Mouse (Mus musculus): ENCODE measurements around the gene Katnal1. TPM values are rescaled to one million over a fixed set of nuclear protein-coding genes. Genes with fewer than 3 reads are reported as not detected.
A peak's percentile ranks its signal among the peaks of the same experiment; 100 is the strongest.

Gene Katnal1
- total and polyA plus RNA-seq, 2 experiments from 2014 or later, result 28.1 to 33.7 TPM

DNA sequence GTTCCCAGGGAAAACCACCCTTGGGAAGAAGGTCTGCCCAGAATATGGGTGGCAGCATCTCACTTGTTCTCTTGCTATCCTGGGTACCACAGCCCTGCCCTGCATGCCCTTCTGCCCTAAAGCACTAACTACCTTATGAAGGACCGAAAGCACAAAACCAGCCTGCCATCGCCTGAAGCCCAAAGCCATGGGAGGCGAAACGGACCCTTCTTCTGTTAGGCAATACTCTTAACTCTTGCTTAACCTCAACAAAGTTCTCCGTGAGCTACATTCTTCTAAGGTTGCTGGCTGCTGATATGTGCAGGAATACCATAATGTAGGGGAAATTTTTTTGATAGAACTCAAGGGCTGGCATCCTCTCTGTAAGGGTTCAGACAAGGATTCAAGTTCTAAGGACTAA lies 6.3 kb downstream of the Katnal1 start:
- 84% methylated on average over 5 of the region's 5 CpGs for WGBS
- Histone ChIP-seq H3K27me3 (ENCODE audit: insufficient read depth, low read length) (no peaks in the 10 kb centered on the region), H3K36me3 (ENCODE audit: insufficient read depth, low read length) (peaks cover 13% of the 10 kb centered on the region), H3K9me3 (ENCODE audit: low read length) (no peaks in the 10 kb centered on the region), H3K4me2 (ENCODE audit: low read depth, low read length) (no peak overlapping the region), H3K4me1 (ENCODE audit: insufficient read depth, low read length) (no peaks in the 10 kb centered on the region), H3K4me3 (ENCODE audit: low read length) (no peak overlapping the region), H3K27ac (no peak overlapping the region), H3K9ac (replicated peaks; ENCODE audit: low read length) (no peak overlapping the region)
- TF ChIP-seq CTCF (IDR thresholded peaks at IDR 0.05; ENCODE audit: low read depth), result no peak
- no peak for ATAC-seq
- DNase-seq (ENCODE audit: low spot score), result no peak

DNA sequence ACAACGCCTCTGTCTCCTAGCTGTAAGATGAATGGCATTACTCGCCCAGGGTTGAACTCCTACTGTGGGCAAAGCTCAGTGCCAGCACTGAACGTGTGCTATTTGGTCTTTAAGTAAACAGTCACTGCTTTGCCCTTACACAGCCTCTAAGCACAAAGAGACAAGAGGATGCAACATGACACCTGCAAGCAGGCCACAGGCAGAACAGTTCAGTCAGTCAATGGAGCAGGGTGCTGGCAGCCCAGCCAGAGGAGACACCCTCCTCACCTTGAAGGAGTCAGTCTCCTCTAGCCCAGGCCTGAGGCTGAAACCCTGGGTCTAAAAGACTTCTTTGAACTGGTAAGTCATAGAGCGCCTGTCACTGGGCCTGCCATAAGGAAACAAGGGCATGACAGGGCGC lies 11.1 kb downstream of the Katnal1 start:
- no peak overlapping the region for H3K4me2 ChIP-seq (ENCODE audit: low read depth, low read length)
- no peak overlapping the region for H3K27ac ChIP-seq
- peaks cover 27% of the 10 kb centered on the region for H3K36me3 ChIP-seq (ENCODE audit: insufficient read depth, low read length)
- H3K9me3 ChIP-seq (ENCODE audit: low read length), result no peaks in the 10 kb centered on the region
- H3K4me1 ChIP-seq (ENCODE audit: insufficient read depth, low read length), result no peaks in the 10 kb centered on the region
- no peak overlapping the region for H3K9ac ChIP-seq (replicated peaks; ENCODE audit: low read length)
- H3K27me3 ChIP-seq (ENCODE audit: insufficient read depth, low read length), result no peaks in the 10 kb centered on the region
- 72% methylated on average over 5 of the region's 5 CpGs for WGBS
- no peak for TF ChIP-seq CTCF (IDR thresholded peaks at IDR 0.05; ENCODE audit: low read depth)
- H3K4me3 ChIP-seq (ENCODE audit: low read length), result no peak overlapping the region
- ATAC-seq, result no peak
- DNase-seq (ENCODE audit: low spot score), result no peak

DNA sequence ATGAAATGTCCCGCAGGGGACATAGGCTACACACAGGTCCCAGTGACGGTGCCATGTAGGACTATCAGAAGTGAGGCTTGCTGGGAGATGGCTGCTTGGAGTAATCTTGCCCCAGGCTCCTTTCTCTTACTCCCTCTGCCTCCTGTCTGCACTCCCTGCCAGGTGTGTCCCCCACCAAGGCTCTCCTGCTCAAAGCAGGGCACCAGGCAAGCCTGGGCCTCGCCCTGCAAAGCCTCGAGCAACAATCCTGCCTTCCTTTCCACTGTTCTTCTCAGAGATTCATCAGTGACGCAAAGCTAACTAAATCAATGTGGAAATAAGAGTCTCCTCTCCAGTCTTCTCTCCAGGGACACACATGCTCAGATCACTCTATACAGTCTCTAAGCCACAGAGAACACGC lies 12.3 kb downstream of the Katnal1 start:
- no peak overlapping the region for H3K27ac ChIP-seq
- no peaks in the 10 kb centered on the region for H3K27me3 ChIP-seq (ENCODE audit: insufficient read depth, low read length)
- no peak overlapping the region for H3K4me3 ChIP-seq (ENCODE audit: low read length)
- peaks cover 27% of the 10 kb centered on the region for H3K36me3 ChIP-seq (ENCODE audit: insufficient read depth, low read length)
- H3K4me1 ChIP-seq (ENCODE audit: insufficient read depth, low read length), result no peaks in the 10 kb centered on the region
- no peak for TF ChIP-seq CTCF (IDR thresholded peaks at IDR 0.05; ENCODE audit: low read depth)
- DNase-seq (ENCODE audit: low spot score) (no peak), ATAC-seq (no peak)
- 85% methylated on average over 6 of the region's 6 CpGs for WGBS
- no peak overlapping the region for H3K4me2 ChIP-seq (ENCODE audit: low read depth, low read length)
- H3K9ac ChIP-seq (replicated peaks; ENCODE audit: low read length), result no peak overlapping the region
- no peaks in the 10 kb centered on the region for H3K9me3 ChIP-seq (ENCODE audit: low read length)

DNA sequence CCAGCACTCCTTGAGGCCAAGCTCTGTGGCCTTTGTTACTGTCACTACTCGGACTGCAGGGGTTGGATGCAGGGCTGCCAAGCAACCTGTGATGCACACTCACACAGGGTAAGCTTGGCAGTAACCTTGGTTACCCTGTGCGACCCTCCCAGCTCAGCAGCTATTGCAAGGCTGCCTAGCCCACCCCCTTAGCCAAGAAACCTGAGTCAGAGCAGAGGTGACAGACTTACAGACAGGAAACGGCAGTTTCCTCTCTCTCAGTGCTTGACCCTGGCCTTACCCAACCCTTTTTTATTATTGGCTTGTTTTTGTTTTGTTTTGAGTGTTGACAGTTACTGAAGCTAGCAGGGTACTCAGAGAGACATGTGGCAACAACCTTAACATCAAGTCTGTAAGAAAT lies 16.9 kb downstream of the Katnal1 start:
- DNase-seq (ENCODE audit: low spot score) (no peak), ATAC-seq (no peak)
- H3K36me3 ChIP-seq (ENCODE audit: insufficient read depth, low read length), result peaks cover 11% of the 10 kb centered on the region; the same call in 1 of the 2 replicates
- no peaks in the 10 kb centered on the region for H3K4me1 ChIP-seq (ENCODE audit: insufficient read depth, low read length)
- no peaks in the 10 kb centered on the region for H3K9me3 ChIP-seq (ENCODE audit: low read length)
- no peak overlapping the region for H3K9ac ChIP-seq (replicated peaks; ENCODE audit: low read length)
- H3K4me2 ChIP-seq (ENCODE audit: low read depth, low read length), result no peak overlapping the region
- no peaks in the 10 kb centered on the region for H3K27me3 ChIP-seq (ENCODE audit: insufficient read depth, low read length)
- TF ChIP-seq CTCF (IDR thresholded peaks at IDR 0.05; ENCODE audit: low read depth), result no peak
- no peak overlapping the region for H3K27ac ChIP-seq
- H3K4me3 ChIP-seq (ENCODE audit: low read length), result no peak overlapping the region
- WGBS, result 46% methylated on average over 3 of the region's 3 CpGs

DNA sequence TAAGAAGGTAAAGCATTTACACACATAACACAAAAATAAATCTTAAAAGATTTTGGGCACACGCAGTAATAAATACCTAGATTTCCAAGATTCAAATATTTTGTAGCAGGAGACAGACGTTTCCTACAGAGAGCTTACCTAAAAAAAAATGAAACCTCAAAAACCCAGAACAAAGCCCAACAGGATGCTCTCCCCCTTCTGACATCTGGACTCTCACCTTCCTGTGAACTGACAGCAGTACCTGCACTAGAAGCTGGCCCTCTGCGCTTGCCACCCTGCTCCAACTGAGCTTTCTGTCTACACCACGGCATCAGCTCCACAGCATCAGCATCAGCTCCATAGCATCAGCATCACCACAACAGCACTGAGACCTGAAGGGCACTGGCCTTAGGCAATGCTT lies 19.1 kb downstream of the Katnal1 start:
- Histone ChIP-seq H3K4me1 (ENCODE audit: insufficient read depth, low read length) (no peaks in the 10 kb centered on the region), H3K27ac (no peak overlapping the region), H3K4me2 (ENCODE audit: low read depth, low read length) (no peak overlapping the region), H3K27me3 (ENCODE audit: insufficient read depth, low read length) (no peaks in the 10 kb centered on the region), H3K9me3 (ENCODE audit: low read length) (no peaks in the 10 kb centered on the region), H3K9ac (replicated peaks; ENCODE audit: low read length) (no peak overlapping the region), H3K4me3 (ENCODE audit: low read length) (no peak overlapping the region), H3K36me3 (ENCODE audit: insufficient read depth, low read length) (no peaks in the 10 kb centered on the region; the same call in 1 of the 2 replicates)
- no peak for ATAC-seq
- 94% methylated on average over 4 of the region's 4 CpGs for WGBS
- no peak for DNase-seq (ENCODE audit: low spot score)
- no peak for TF ChIP-seq CTCF (IDR thresholded peaks at IDR 0.05; ENCODE audit: low read depth)

DNA sequence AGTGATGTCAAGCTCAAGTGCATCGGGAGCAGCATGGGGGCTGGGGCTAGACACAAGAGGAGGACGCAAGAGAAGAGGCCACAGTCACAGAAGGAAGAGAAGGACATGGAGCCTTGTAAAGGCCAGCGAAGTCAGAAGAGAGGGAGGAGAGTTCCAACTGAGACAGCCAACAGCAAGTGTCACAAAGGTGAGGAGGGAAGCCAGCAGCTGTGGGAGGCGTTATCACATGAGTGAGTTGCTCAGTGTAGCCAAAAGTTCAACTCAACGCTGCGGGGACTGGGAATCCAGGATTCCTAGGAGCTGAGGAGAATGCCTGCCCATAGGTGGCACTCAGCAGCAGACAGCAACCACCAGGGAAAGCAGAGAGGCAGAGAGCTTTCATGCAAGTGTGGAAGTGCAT lies 19.7 kb downstream of the Katnal1 start:
- TF ChIP-seq CTCF (IDR thresholded peaks at IDR 0.05; ENCODE audit: low read depth), result peak; percentile 69
- no peak overlapping the region for H3K4me3 ChIP-seq (ENCODE audit: low read length)
- no peaks in the 10 kb centered on the region for H3K9me3 ChIP-seq (ENCODE audit: low read length)
- WGBS, result 10% methylated on average over 6 of the region's 6 CpGs
- H3K27ac ChIP-seq, result peak overlapping the region; percentile 62; the same call in 1 of the 2 replicates
- no peaks in the 10 kb centered on the region for H3K4me1 ChIP-seq (ENCODE audit: insufficient read depth, low read length)
- no peaks in the 10 kb centered on the region for H3K27me3 ChIP-seq (ENCODE audit: insufficient read depth, low read length)
- H3K9ac ChIP-seq (replicated peaks; ENCODE audit: low read length), result no peak overlapping the region
- no peaks in the 10 kb centered on the region; the same call in 1 of the 2 replicates for H3K36me3 ChIP-seq (ENCODE audit: insufficient read depth, low read length)
- DNase-seq (ENCODE audit: low spot score), result peak; percentile 56
- no peak for ATAC-seq
- no peak overlapping the region for H3K4me2 ChIP-seq (ENCODE audit: low read depth, low read length)

DNA sequence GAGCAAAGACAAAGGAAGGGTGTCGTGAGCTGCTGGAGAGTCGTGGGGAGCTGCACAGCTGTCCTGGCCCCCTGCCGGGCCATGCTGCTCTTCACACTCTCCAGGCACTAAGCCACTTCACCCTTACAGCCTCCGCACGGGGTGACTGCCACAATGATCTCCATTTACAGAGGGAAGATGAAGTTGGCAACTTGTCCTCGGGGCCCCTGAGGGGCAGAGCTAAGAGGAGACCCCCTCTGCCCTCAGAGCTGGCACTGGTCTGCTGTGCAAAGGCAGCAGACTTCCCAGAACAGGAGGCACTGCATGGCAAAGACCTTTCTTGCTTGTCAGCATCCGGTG lies 20.1 kb downstream of the Katnal1 start:
- Histone ChIP-seq H3K36me3 (ENCODE audit: insufficient read depth, low read length) (peaks cover under 1% of the 10 kb centered on the region; the same call in 1 of the 2 replicates), H3K4me3 (ENCODE audit: low read length) (no peak overlapping the region), H3K27ac (peak overlapping the region; percentile 62), H3K27me3 (ENCODE audit: insufficient read depth, low read length) (no peaks in the 10 kb centered on the region), H3K9me3 (ENCODE audit: low read length) (no peaks in the 10 kb centered on the region), H3K4me2 (ENCODE audit: low read depth, low read length) (no peak overlapping the region), H3K9ac (replicated peaks; ENCODE audit: low read length) (no peak overlapping the region), H3K4me1 (ENCODE audit: insufficient read depth, low read length) (no peaks in the 10 kb centered on the region)
- ATAC-seq, result peak; percentile 70
- TF ChIP-seq CTCF (IDR thresholded peaks at IDR 0.05; ENCODE audit: low read depth), result peak; percentile 19; the same call in 1 of the 2 replicates
- peak; percentile 63 for DNase-seq (ENCODE audit: low spot score)
- WGBS, result 13% methylated on average over 7 of the region's 7 CpGs
